Mouse (Mus musculus) kidney, adult 2 months (tissue): ENCODE results near the gene Deup1.

Experiments used
- CTCF ChIP-seq: fragments of 200-500 bp; conservative IDR thresholded peaks from 2 replicates; pipeline ENCODE4 v1.5.1; 2011; ENCODE audit warnings: low read depth, mild to moderate bottlenecking, control low read depth, low read length, moderate library complexity, mixed read lengths; ENCODE audit not compliant: insufficient read depth, insufficient read length
- POLR2A ChIP-seq: fragments of 200-500 bp; IDR thresholded peaks from one replicate; pipeline ENCODE4 v1.6.1; 2011; ENCODE audit warnings: low read depth, low read length, control low read depth

- TF ChIP-seq CTCF: no peak
- TF ChIP-seq POLR2A: no peak
Observed at GRCm38 (mm10) chr9:15653036-15653435, 25.3 kb upstream of the Deup1 start.
